Mouse (Mus musculus): Measurements from ENCODE around the gene Svbp.

Gene Svbp

DNA sequence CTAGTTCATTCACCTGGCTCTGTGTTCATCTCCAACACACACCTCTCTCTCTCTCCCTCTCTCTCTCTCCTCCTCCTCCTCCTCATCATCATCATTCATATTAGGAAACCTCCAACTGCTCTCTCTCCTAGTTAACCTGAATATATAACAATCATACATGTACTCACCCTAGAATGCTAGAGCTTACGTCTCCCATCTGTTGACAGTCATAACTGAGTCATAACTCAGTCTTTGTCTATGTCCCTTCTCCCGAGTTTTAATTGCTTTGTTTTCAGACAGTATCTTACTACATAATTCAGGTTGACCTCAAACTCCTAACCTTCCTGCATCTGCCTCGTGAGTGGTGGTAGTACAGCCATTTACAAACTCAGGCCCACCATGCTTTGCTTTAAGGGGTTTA, 3.8 kb upstream of the Svbp start:
- DNase-seq, result no peak

DNA sequence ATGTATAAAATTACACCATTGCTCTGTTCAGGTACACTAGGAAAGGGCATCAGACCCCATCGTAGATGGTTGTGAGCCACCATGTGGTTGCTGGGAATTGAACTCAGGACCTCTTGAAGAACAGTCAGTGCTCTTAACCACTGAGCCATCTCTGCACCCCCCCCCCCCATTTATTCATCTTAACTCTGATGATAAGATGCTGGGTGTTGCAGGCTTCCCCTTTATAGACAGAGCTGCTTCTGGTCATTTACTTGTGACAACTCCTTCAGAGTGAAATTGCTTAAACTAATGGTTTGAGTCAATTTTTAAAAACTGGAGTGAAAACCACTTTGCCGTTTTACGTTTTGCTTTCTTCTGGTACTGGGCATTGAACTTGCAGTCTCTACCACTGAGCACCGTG, 2.3 kb upstream of the Svbp start:
- no peak for DNase-seq

DNA sequence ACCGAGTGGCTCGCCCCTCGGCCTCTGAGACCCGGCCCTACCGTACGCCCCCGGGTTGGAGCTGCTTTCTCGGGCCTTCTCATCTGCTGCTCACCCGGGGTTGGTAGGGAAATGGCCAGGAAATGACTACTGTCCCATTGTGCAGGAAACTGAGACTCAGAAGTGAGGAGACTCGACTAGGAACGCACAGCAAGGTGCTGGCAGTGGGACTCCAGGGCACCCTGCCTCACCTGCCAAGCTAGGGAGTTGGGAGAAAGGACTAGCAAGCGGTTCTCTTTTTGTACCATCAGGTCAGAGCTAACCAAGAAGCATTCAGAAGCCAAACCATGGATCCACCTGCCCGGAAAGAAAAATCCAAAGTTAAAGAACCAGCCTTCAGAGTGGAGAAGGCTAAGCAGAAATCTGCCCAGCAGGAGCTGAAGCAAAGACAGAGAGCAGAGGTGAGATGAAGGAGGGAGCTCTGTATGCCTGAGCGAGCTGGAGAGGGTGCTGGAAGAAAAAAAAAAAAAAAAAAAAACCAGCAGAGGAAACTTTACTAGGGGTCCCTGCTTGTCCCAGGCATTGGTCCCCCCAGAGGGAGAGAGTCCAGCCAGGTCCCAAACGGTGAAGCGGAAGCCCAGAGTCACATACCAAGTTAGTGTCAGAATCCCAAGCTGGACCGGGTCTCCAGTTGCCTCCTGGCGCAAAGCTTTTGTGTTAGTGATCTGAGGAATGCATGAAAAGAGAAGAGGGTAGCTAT, 645 bp downstream of the Svbp start:
- no peak for DNase-seq

DNA sequence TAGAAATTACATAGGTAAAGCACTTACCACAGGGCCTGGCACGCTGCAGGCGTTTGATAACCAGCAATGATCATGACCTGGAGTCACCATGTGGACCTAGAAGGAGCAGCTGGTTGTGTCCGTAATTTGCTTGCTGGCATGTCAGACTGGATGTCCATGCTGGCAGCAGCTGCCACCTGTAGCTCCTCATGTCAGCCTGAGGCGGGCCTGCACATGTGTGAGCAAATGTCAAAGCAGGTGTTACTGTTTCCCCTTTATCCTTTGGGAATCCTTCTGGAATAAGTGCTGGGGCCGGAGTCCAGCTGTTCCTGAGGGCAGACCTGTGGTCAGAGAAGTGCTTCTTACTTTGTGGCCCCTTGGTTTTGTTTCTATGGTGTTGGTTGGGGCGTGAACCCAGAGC, 3.0 kb downstream of the Svbp start:
- DNase-seq, result no peak

DNA sequence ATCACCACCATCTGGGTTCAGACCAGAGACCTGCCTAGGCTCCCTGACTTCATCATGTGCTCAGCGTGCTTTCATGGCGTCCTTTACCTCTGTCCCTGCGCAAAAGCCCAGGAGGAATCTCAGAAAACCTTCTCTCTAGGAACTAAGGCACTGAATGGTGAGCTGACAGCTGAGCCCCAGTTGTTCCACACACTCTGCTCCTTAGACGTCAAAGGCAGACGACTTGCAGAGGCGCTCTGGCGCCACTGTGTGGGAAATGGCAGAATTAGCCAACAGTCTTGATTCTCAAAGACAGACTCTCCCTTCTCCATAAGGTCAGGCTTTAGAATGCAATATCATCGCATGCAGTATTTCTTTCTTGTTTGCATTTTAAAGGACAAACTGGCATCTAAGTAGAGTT, 9.6 kb downstream of the Svbp start:
- no peak for DNase-seq

DNA sequence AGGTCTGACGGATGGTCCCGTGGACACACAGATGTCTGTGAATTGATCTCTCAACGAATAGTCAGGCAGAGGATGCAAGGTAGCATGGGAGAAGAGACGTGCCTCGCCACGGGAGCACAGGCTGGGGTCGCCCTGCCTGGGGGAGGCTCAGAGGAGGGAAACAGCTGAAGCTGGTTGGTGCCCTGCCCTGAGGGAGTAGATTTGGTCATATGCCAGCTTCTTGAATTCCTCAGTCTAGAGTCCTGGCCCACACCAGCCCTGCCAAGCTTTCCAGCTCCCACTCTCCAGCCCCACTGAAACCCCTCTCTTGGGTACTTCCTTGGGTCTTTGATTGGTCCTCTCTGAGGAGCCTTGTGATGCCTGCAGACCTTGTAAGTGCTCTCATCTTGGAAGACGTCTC, 21.6 kb downstream of the Svbp start:
- no peak for DNase-seq

DNA sequence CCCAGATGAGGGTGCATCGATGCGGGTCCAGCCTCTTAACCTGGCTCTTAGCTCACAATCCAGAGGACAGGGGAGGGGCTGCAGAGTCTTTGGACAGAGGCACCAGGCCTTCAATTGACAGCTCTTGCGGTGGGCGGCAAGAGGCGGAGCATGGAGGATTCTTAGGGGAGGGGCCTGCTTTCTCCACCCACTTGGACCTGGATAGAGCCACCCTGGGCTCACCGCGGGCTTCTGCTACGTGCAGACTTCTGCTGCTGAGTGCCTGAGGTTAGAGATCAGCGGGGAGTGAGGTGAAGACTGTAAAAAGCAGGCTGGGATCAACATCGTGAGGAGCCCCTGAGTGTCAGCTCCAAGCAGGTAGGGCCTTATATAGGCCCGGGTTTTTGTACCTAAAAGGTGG, 23.1 kb downstream of the Svbp start, which contains the start of gene Tmem269:
Gene Tmem269 (minus strand): TSS at position 49 of the 400 bp plus-strand sequence.
- DNase-seq, result no peak

DNA sequence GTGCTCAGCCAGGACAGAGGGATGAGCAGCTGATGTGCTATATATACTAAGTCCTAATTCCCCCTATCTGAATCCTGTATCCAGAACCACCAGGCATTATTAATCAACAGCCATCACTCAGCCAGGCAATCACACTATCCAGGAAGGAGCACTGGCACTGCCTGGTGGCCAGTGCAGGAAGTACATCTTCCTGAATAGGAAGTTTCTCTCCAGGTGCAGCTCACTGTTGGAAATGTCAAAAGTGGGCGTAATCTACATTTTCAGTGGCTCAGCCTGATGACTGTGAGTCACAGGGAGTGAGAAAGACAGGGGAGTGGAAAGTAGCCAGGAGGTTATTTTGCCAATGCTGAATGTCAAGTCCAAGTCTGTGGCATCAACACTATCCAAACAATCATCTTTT, 28.6 kb downstream of the Svbp start:
- no peak for DNase-seq

DNA sequence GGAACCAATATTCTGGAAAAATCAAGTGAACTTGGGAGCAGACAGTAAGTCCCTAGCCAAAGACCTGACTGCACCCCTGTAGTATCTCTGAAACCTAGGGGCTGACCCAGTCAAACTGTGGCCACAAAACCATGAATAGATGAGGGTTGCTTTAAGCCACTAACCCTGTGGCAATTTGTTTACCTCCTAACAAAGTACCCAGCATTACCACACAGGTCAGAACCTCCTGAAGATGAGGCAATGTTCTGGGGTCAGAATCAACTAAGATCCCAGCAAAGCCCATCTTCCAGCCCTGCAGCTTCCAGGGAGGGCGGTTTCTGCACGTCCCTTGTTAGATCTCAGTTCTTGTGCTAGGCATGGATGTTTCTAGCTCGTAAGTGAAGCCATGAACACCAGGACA, 29.4 kb downstream of the Svbp start:
- no peak for DNase-seq

DNA sequence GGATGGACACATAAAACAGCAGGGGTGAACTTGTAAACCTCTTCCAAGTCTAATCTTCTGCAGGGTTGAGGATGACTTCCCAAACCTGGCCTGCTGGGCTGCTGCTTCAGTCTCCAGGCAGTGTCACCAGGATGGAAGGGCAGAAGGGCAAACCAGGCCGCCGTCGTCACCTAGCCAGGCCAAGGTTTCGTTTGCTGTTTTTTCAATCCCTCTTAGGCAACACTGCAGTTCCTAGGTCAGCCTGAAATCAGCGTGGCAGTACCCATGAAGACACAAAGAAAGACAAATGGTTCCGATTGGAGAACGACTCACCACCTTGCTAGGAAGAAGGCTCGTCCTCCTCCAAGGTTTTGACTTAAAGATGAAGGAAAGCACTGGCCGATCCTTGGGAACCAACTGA, 30.6 kb downstream of the Svbp start:
- DNase-seq, result no peak

DNA sequence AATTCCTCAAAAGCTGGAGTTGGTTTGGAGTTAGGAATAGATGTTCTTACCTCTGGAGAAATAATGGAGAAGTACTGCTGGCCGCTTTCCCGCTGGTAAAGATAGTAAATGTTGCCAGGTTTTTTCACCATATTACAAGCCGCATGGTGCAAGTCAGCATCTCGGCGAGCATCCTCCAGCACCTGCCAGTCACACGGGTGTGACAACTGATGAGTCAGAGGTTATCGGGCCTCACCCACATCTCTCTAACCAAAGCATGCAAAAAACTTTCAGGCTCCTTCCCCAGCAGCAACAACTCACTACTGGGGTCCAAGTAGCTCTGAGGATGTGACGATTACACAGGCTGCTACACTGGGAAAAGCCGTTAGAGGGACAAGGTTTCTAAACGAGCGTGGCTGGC, 31.6 kb downstream of the Svbp start:
- DNase-seq, result no peak

DNA sequence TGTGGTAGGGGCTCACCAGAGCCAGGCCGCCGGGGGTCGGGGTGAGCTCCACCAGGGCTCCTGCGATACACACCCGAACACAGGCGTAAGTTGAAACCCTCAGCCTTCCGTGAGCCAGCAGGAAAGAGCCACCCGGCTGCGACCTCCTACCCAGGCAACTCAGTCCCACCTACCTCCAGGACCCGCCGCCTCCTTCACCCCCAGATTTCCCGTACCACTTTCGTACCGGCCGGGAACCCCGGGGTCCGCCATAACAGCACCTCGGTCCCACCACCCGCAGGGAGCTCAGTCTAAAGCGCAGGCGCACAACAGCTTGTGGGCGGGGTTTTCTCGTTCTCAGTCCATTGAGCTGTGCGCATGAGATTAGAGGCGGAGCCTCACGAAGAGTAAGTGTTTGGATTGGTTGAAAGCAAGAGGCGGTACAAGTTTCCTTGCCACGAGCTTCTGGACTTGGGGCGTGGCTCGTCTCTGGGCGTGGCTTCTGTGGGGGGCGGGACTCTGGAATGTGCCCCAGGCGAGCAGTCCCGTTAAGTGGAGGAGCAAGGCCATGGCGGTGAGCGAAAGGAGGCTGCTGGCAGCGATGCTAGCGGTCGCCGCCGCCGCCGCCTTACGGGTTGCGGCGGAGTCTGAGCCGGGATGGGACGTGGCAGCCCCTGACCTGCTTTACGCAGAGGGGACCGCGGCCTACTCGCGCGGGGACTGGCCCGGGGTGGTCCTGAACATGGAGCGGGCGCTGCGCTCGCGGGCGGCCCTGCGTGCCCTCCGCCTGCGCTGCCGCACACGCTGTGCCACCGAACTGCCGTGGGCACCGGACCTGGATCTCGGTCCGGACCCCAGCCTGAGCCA, 37.5 kb downstream of the Svbp start, which contains the start of the genes AU022252 and P3h1:
Gene AU022252 (minus strand): TSS at position 303 of the 846 bp plus-strand sequence.
Gene P3h1 (plus strand): TSS at position 506 of the 846 bp plus-strand sequence.
- DNase-seq, result peak; percentile 100

DNA sequence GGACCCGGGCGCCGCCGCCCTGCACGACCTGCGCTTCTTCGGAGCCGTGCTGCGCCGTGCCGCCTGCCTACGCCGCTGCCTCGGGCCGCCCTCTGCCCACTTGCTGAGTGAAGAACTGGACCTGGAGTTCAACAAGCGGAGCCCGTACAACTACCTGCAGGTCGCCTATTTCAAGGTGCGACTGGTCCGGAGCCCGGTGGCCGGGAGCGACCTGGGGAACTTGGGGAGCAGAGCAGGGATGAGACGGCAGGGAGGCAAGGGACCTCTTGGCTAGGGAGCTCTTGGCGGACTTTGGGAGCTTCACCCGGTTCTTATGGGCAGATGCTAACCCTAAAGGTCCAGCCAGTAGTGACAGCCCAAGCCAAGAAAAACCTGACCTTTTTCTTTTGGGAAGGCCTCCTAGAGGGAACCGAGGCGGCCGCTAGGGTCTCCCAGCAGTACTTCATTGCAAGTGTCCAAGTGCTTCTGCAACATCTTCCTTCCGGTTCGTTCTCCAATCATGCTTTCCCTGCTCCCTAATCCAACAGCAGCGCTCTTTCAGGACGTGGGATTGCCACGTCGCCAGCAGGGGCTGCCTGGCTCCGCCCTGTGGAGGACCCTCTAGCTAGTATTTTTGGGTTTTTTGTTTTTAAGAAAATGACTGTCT, 38.3 kb downstream of the Svbp start:
- DNase-seq, result peak; percentile 96

DNA sequence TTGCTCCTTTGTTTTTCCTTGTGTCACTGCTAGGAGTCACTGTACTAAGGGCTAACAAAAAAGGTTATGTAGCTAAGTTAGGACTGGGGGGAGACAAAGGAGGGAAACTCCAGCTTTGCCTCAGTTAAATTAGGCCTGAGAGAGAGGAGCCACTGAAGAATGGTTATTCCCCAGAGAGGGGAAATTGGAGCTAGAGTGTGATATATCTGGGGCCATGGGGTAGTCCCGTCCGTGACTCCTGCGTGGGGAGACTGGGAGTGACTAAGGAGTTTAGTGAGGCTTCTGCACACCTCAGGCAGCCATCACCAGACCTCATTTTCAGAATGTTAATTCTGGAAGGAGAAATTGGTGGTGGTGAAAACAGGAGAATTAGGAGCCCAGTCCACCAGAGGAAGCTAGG, 39.2 kb downstream of the Svbp start:
- no peak for DNase-seq

DNA sequence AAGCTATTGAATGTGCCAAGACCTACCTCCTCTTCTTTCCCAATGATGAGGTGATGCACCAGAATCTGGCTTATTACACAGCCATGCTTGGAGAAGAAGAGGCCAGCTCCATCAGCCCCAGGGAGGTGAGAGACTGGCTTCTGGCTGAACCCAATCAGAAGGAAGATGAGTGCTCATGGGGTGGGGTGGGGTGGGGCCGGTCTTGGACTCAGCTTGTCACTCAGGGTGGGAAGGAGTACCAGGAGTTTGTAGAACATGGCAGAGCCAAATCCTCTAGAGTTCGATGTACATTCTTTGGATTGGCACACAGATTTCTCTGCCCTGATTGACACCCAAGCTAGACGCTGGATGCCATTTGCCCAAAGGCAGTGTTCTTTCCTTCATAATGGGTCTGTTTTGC, 43.6 kb downstream of the Svbp start:
- DNase-seq, result no peak

DNA sequence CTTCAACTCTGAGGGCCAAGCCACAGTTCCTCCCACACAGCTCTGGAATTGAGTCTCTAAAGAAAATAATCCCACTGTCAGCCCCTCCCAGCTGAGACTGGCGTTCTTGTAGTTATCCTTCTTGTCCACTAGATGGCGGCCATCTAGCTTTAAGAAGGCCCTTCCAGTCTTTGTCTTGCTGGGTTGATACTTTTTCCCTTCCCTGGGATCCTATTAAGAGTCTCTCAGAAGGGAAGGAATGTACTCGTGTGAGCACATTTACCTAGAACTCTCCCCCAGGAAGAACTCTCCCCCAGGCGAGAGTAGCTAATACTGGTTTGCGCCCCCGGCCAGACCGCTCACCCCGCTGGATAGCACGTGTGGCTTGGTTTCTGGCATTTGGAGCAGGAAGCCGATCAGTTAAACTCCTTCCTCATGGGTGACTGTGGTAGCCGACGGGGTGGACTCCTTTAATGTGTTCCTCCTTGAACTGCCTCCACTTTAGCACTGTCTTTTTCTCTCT, 44.1 kb downstream of the Svbp start:
- peak; percentile 93 for DNase-seq

DNA sequence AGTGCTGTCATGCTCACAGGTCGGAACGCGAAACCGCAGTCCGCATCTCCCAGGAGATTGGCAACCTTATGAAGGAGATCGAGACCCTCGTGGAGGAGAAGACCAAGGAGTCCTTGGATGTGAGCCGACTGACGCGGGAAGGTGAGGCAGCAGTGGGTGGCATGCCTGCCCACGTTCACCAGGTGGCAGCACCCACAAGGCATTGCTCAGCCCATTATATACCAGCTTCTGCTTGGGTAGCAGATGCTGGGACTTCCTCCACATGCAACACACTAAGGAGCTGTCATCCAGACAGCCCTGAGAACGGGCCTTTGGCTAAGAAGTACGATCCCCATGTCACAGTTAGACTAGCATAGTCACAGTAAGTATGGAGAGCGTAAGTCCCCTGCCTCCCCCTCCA, 46.6 kb downstream of the Svbp start:
- no peak for DNase-seq

DNA sequence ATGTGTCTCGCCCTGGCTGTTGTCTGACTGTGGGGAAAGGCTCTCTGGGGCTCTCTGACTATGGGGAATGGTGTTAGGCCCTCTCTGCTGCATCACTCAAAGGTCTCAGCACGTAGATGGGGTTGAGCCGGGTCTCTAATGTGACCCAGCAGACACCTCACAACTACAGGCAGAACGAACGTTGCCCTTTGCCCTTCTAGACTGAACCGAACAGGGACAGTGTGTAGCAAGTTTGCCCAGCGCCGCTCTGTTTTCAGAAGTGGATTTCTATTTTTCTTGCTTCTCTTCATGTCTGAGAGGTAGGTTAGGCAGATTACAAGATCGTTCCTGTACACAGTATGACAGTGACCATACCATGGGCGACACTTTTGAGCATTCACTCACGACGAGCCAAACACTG, 47.5 kb downstream of the Svbp start:
- DNase-seq, result no peak

DNA sequence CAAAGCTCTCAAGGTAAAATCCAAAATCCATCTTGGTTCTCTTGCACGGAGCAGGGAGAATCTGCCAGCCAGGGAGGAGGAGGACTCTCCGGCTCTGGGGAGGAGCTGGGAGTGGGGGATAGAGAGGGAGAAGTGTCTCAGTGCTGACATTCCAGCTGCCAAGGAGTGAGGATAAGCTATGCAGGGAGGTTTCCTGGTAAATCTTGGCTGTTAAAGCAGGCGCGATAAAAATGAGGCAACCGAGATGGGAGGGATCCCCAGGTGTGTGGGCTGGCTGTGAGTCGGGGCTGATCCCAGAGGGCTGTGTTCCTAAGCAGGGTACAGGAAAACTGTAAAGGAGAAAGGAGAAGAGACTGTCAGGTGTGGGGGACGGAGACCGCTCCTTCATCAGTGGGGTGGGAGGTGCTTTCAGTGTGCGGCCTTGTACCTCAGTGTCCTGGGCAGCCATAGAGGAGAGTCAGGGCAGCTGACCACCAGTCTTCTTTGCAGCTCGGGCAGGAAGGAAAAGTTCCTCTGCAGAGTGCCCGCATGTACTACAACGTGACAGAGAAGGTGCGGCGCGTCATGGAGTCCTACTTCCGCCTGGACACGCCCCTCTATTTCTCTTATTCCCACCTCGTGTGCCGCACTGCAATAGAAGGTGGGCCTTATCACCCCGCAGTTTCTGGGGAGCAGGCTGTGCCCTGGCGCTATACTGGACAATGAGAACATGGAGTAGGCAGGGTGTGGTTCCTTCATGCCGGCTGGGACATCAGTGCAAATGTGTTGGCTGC, 49.5 kb downstream of the Svbp start:
- peak; percentile 92 for DNase-seq

DNA sequence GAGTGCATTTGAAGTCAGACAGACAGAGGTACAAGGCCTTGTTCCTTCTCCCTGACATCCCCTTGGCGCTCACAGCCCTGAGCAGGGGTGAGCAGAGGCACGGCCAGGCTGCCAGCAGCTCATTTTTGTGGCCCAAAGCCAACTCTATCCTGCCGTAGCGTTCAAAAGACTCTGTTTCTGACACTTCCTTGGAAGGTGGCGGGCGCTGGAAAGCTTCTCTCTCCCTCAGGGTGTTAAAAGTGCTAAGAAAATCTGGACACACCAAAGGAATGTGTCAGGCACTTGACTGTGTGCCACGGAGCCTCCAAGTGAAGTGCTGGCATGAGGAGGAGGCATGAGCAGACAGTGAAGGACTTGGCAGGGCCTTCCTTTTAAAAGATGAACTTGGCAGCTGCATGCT, 50.5 kb downstream of the Svbp start:
- DNase-seq, result peak; percentile 94

DNA sequence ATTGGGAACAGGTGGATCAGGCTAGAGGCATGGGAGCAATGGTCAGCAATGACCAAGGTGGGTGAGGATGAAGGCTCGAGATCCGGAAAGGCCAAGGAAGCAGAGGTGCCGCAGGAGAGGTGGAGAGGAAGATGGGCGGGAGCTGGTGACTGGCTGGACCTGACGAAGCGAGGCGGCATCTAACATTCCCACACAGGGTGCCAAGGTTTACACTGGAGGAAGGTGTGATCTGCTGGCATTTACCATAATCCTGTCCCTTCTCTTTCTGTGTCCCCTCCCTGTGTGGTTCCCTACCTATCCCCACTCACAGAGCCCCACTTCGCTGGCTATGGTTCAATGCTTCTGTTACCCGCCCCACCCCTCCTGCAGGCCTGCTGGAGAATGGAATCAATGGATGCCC, 50.9 kb downstream of the Svbp start:
- no peak for DNase-seq

DNA sequence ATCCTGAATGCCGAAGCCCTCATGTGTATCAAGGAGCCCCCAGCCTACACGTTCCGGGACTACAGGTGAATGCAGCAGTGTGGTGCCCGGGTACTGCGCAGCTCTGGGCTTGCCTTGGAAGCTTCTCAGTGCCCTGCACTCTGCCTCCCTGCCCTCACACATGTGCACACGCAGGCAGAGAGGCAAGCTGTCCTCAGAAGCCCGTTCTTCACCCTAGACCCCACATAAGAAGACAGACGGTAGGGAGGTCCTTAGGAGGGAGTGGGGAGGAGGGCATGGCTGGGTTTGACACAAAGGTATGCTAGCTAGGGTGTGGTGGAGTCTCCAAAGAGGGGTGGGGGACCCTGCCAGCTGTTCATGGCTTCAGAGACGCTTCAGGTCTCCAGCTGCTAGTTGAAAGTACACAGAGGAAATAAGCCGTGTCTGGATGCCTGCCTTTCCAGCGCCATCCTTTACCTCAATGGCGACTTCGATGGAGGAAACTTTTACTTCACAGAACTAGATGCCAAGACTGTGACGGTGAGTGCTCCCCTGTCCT, 51.7 kb downstream of the Svbp start:
- DNase-seq, result peak; percentile 90
